Mouse (Mus musculus): ENCODE results near the gene Clic3.

DNA sequence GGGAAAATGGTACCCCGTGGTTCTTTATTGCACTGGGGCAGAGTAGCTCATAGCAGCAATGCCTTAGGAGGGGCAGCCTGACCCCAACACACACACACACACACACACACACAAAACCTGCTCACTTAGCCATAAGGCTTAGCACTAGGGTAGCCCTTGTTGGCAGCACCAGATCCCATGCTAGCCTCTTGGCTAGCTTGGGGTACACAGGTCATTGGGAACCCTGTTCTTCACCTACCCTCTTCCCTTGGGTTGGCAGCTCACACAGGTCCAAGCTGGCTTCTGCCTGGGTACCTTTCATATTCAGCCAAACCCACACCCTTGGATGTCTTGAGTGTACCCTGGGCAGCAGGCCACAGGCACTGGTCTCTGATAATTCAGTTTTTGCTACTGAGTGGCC is 48.4 kb downstream of the Clic3 start:
- TF ChIP-seq GATA1 (IDR thresholded peaks at IDR 0.05; ENCODE audit: borderline replicate concordance, low read length) (no peak), FLI1 (IDR thresholded peaks at IDR 0.05; ENCODE audit: low read length) (no peak)
